Mouse (Mus musculus) colon, adult 2 months (tissue): ENCODE results near the gene Opcml. TPM values are rescaled to one million over a fixed set of nuclear protein-coding genes. Genes with fewer than 3 reads are reported as not detected.

Source experiments
- polyA plus RNA-seq: library from polyadenylated mRNA; depleted of rRNA; stranded (reverse); fragments of >200 nt; gene quantifications from 2 replicates; pipeline ENCODE4 v1.2.3, GENCODE M21; 2012; rRNA removed

Gene Opcml
- polyA plus RNA-seq = 0.23 and 0.30 TPM in 2 replicates

GRCm38 (mm10) chr9:27790725-27791638 is at the start of gene Opcml:
TSS of gene Opcml (plus strand) at chr9:27790775.

